Mouse (Mus musculus) right cerebral cortex, postnatal 14 days (tissue): Measurements from ENCODE around the gene Agpat4.

Source experiments
- DNase-seq: peaks from one replicate; pipeline ENCODE4 v3.0.0; 2022

The Agpat4 gene

GRCm38 (mm10) chr17:12123168-12123567 is 4.7 kb downstream of the Agpat4 start:
- no peak for DNase-seq

- DNase-seq = no peak
These were observed 8.6 kb downstream of the Agpat4 start for GRCm38 (mm10) chr17:12127056-12127455.

- DNase-seq = no peak
These were observed 10.5 kb downstream of the Agpat4 start for GRCm38 (mm10) chr17:12128976-12129375.

- no peak for DNase-seq
These were observed 12.7 kb downstream of the Agpat4 start for GRCm38 (mm10) chr17:12131171-12131570.

- DNase-seq = no peak
These were observed 13.1 kb downstream of the Agpat4 start for GRCm38 (mm10) chr17:12131581-12131980.

- no peak for DNase-seq
These were observed 14.4 kb downstream of the Agpat4 start for GRCm38 (mm10) chr17:12132904-12133303.

GRCm38 (mm10) chr17:12133985-12134384 is 15.5 kb downstream of the Agpat4 start:
- no peak for DNase-seq

- no peak for DNase-seq
These were observed 16.6 kb downstream of the Agpat4 start for GRCm38 (mm10) chr17:12134975-12135633.

- DNase-seq = no peak
These were observed 19.9 kb downstream of the Agpat4 start for GRCm38 (mm10) chr17:12138355-12138754.

GRCm38 (mm10) chr17:12143948-12144364 is 25.5 kb downstream of the Agpat4 start:
- DNase-seq = no peak

- peak; percentile 21 for DNase-seq
These were observed 27.7 kb downstream of the Agpat4 start for GRCm38 (mm10) chr17:12146132-12146681.

- no peak for DNase-seq
These were observed 29.3 kb downstream of the Agpat4 start for GRCm38 (mm10) chr17:12147830-12148229.

GRCm38 (mm10) chr17:12149232-12149861 is 30.8 kb downstream of the Agpat4 start:
- DNase-seq = no peak

- DNase-seq = no peak
These were observed 32.5 kb downstream of the Agpat4 start for GRCm38 (mm10) chr17:12150970-12151369.

GRCm38 (mm10) chr17:12154260-12154659 is 35.8 kb downstream of the Agpat4 start:
- DNase-seq = no peak

GRCm38 (mm10) chr17:12155236-12155635 is 36.7 kb downstream of the Agpat4 start:
- DNase-seq = no peak

- DNase-seq = no peak
These were observed 37.4 kb downstream of the Agpat4 start for GRCm38 (mm10) chr17:12155872-12156271.

GRCm38 (mm10) chr17:12156661-12157060 is 38.2 kb downstream of the Agpat4 start:
- no peak for DNase-seq

- DNase-seq = no peak
These were observed 38.7 kb downstream of the Agpat4 start for GRCm38 (mm10) chr17:12157203-12157602.

GRCm38 (mm10) chr17:12159187-12160060 is 40.9 kb downstream of the Agpat4 start:
- DNase-seq = no peak

- no peak for DNase-seq
These were observed 41.5 kb downstream of the Agpat4 start for GRCm38 (mm10) chr17:12160061-12160421.

GRCm38 (mm10) chr17:12160540-12160939 is 42.0 kb downstream of the Agpat4 start:
- DNase-seq = no peak

GRCm38 (mm10) chr17:12160984-12161764 is 42.7 kb downstream of the Agpat4 start:
- DNase-seq = no peak
